Mouse (Mus musculus) kidney, embryonic 14.5 days (tissue): Measurements from ENCODE around the gene Slc7a5. TPM values are rescaled to one million over a fixed set of nuclear protein-coding genes. Genes with fewer than 3 reads are reported as not detected.
A peak's percentile ranks its signal among the peaks of the same experiment; 100 is the strongest.

Experiments used
- ATAC-seq: fragments of 200-750 bp; cut with Nextera tagmentation; 2 replicates; pipeline ENCODE4 v1.8.0; 2017; ENCODE audit warnings: moderate number of reproducible peaks, mild to moderate bottlenecking, moderate TSS enrichment, moderate library complexity; ENCODE audit not compliant: low FRiP score, low TSS enrichment
- H3K27ac ChIP-seq: fragments of 300-500 bp; sonication (generic); 2 replicates; pipeline ENCODE4 v1.5.1; 2014; ENCODE audit warnings: low read depth, mild to moderate bottlenecking, low read length, moderate library complexity, mixed read lengths
- H3K27me3 ChIP-seq: fragments of 300-500 bp; sonication (generic); 2 replicates; pipeline ENCODE4 v1.6.1; 2014; ENCODE audit warnings: mild to moderate bottlenecking, low read length; ENCODE audit not compliant: control insufficient read depth, insufficient read depth
- H3K36me3 ChIP-seq: fragments of 300-500 bp; sonication (generic); 2 replicates; pipeline ENCODE4 v1.6.1; 2014; ENCODE audit warnings: low read length, mixed read lengths; ENCODE audit not compliant: control insufficient read depth, insufficient read depth
- H3K4me1 ChIP-seq: fragments of 300-500 bp; sonication (generic); 2 replicates; pipeline ENCODE4 v1.6.1; 2014; ENCODE audit warnings: low read length, mixed read lengths; ENCODE audit not compliant: control insufficient read depth, insufficient read depth
- H3K4me2 ChIP-seq: fragments of 300-500 bp; sonication (generic); replicated peaks from 2 replicates; pipeline ENCODE4 v1.6.1; 2014; ENCODE audit warnings: low read depth, mild to moderate bottlenecking, low read length
- H3K4me3 ChIP-seq: fragments of 300-500 bp; sonication (generic); 2 replicates; pipeline ENCODE4 v1.5.1; 2014; ENCODE audit warnings: mild to moderate bottlenecking, low read length
- H3K9ac ChIP-seq: fragments of 300-500 bp; sonication (generic); 2 replicates; pipeline ENCODE4 v1.6.1; 2014; ENCODE audit warnings: low read depth, mild to moderate bottlenecking, low read length, moderate library complexity
- H3K9me3 ChIP-seq: fragments of 300-500 bp; sonication (generic); 2 replicates; pipeline ENCODE4 v1.6.1; 2016; ENCODE audit warnings: low read length; ENCODE audit not compliant: control insufficient read depth
- WGBS: fragments of 180-500 bp; shearing (Covaris S2); extraction: QIAGEN DNeasy Blood & Tissue Kit; methylation state at CpG from one replicate; pipeline ENCODE4 v1.1.7; 2014; 5-methylcytosine and 5-hydroxymethylcytosine counted together
- polyA plus RNA-seq: library from polyadenylated mRNA; unstranded; fragments of >200 nt; fragmentation: Nextera tagmentation; extraction: Ambion mirVana; gene quantifications from 2 replicates; pipeline ENCODE4 v1.2.1, GENCODE M21; 2014

Gene Slc7a5
- polyA plus RNA-seq, 1 experiment from 2014 or later: 25.9 TPM

DNA sequence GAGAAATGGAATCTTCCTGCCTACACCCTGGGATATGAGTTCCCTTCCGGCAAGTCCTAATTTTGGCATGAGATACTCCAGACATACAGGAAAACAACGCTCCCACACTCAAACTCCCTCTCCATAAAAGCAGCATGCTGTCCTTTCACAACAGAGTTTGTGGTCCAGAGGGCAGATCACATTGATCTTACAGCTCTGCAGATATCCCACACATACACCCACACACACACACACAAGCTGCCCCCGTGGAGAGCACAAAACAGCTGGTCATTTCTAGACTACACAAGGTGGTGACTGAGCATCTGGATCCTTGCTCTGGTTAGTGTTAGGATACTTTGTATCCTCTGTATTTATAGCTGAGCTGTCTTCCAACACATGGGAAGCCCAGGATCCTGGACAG is 32.4 kb downstream of the Slc7a5 start:
- Histone ChIP-seq H3K4me2 (no peak overlapping the region), H3K9ac (0 out of 2 replicates have a peak overlapping the region, but pooled peaks have one; percentile 7), H3K27ac (no peak overlapping the region), H3K36me3 (no peaks in the 10 kb centered on the region), H3K9me3 (no peaks in the 10 kb centered on the region), H3K4me3 (no peak overlapping the region), H3K27me3 (no peaks in the 10 kb centered on the region), H3K4me1 (peaks cover 18% of the 10 kb centered on the region)
- ATAC-seq: no peak
- 22% methylated on average over 3 of the region's 3 CpGs for WGBS

DNA sequence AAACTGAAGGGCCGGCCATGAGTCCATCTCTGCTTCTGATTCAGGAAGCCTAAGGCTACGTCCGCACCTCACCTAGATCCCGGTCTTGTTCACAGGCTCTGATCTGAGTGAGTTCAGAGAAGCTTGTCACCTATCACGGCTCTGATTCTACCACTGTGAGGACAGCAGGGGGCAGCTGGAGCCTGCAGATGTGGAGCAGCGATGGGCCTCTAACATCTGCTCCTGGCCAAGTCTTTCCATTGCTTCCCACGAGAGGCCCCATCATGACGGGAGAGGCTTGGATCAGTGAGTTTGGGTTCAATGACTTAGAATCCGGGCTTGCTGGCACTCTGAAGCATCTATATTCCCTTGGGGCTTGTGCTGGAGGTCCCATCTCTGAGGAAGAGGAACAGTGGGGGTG is 33.5 kb downstream of the Slc7a5 start:
- Histone ChIP-seq H3K27me3 (no peaks in the 10 kb centered on the region), H3K36me3 (no peaks in the 10 kb centered on the region), H3K4me1 (peaks cover 18% of the 10 kb centered on the region), H3K27ac (no peak overlapping the region), H3K9me3 (no peaks in the 10 kb centered on the region), H3K4me3 (no peak overlapping the region), H3K4me2 (no peak overlapping the region), H3K9ac (no peak overlapping the region)
- ATAC-seq: peak; percentile 66; the same call in 1 of the 2 replicates
- WGBS: 45% methylated on average over 9 of the region's 9 CpGs

DNA sequence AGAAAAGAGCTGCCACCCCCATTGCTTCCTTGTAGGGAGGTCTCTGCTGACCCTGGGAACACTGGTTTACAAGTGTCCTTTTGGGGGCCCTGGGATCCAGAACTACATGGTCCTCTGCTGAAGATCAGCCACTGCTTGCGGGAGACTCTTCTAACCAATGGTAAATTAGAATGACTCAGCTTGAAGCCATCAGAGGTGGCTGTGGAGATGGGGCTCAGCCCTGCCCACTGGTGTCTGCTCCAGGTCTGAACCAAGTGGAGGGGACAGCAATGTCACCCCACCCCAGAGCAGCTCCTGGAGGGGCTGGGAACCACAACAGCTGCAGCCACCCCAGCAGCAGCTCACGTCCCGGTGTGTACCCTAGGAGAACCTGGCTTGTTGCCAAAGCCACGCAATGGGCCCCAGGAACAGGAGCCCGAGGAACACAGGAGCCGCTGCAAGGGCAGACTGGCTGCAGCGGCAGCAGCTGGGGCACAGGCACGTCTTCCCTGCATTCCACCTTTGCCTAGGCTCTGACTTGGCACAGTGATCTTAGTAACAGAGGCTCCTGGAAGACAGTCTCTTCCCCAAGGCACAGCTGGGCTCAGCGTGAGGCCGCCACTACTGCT is 35.6 kb downstream of the Slc7a5 start:
- Histone ChIP-seq H3K4me3 (no peak overlapping the region), H3K9me3 (no peaks in the 10 kb centered on the region), H3K27ac (no peak overlapping the region), H3K36me3 (no peaks in the 10 kb centered on the region), H3K27me3 (no peaks in the 10 kb centered on the region), H3K9ac (peak overlapping the region; percentile 18; the same call in 1 of the 2 replicates), H3K4me1 (peaks cover 18% of the 10 kb centered on the region), H3K4me2 (no peak overlapping the region)
- ATAC-seq: no peak
- 26% methylated on average over 10 of the region's 10 CpGs for WGBS

DNA sequence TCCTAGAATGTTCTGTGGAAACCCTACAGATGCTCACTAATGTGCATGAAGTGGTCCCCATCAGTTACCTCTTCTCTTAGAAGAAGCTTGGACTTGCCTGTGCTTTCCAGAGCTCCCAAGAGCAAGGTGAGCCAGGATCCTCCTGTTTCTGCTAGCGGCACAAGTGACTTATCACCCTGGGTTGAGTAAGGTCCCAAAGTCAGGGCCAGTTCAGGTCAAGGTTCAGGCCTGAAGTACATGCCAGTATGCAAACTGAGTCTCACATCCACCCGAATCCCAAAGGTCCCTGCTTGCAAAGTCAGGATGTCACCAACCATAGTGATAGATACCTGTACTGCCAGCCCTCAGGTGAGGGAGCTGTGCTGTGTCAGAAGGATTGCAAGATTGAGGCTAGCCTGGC is 37.3 kb downstream of the Slc7a5 start:
- Histone ChIP-seq H3K36me3 (no peaks in the 10 kb centered on the region), H3K9ac (no peak overlapping the region), H3K9me3 (no peaks in the 10 kb centered on the region), H3K4me3 (no peak overlapping the region), H3K27ac (no peak overlapping the region), H3K27me3 (no peaks in the 10 kb centered on the region), H3K4me1 (peaks cover 11% of the 10 kb centered on the region), H3K4me2 (no peak overlapping the region)
- WGBS: 83% methylated on average over 2 of the region's 2 CpGs
- ATAC-seq: no peak

DNA sequence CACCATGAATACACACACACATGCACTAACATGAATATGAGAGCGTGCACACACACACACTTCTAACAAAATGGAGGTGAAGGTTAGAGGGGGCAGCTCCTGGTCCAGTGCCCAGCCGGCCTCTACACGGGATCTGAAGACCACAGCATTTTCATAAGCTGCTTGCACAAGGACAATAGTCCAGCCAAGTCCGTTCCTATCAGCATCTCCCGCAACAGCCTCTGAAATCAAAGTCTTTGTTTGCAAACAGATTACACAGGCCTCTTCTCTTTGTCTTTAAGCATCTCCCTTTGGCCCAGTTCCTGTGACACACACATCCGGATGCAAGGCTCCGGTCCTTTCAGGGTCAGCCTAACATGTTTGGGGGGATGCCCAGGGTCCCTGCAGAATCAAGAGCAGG is 38.6 kb downstream of the Slc7a5 start:
- 93% methylated on average over 7 of the region's 7 CpGs for WGBS

DNA sequence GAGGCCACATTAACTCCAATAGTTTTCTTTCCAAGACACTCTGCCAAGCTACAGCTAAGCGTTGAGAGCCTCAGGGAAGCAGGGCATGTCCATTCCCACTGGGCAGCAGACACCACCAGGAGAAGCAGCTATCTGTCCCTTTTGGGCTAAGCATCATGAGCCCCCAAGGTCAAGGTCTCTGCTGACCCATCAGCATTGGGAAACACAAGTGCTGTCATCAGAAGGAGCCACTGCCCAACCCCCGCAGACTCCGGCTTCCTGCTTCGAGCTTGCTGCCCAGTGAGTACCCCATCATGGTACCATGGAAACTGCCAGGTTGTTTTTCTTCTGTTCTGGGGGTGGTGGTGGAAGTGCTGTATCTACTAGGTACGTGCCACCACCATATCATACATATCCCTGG is 39.3 kb downstream of the Slc7a5 start:
- Histone ChIP-seq H3K9ac (no peak overlapping the region), H3K4me1 (no peaks in the 10 kb centered on the region), H3K4me2 (no peak overlapping the region), H3K36me3 (no peaks in the 10 kb centered on the region), H3K4me3 (no peak overlapping the region), H3K9me3 (no peaks in the 10 kb centered on the region), H3K27ac (no peak overlapping the region), H3K27me3 (no peaks in the 10 kb centered on the region)
- ATAC-seq: no peak
- 86% methylated on average over 5 of the region's 5 CpGs for WGBS

More for the DNA sequence above, 38.6 kb downstream of the Slc7a5 start:
- H3K27ac ChIP-seq: no peak overlapping the region
- no peaks in the 10 kb centered on the region for H3K36me3 ChIP-seq
- H3K9ac ChIP-seq: no peak overlapping the region
- no peaks in the 10 kb centered on the region for H3K9me3 ChIP-seq
- no peaks in the 10 kb centered on the region for H3K4me1 ChIP-seq
- no peaks in the 10 kb centered on the region for H3K27me3 ChIP-seq
- no peak for ATAC-seq
- H3K4me2 ChIP-seq: no peak overlapping the region
- no peak overlapping the region for H3K4me3 ChIP-seq

DNA sequence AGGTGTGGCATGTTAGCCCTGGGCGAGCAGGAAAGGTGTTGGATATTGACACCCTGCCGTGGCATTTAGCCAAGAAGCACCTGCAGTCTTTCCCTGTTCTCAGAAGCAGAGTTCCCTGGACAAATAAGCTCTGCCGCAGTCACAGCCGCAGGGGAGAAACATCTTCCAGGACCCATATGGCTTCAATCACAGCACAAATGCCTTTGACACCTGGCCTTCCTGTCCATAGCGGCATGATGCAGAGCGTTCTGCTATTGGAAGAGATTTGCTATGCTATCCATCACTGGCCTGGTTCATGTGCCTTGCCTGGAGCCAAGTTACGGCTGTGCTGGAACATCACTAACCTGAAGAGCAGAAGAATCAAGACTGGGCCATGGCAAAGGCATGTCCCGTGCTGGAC is 42.1 kb downstream of the Slc7a5 start:
- no peaks in the 10 kb centered on the region for H3K4me1 ChIP-seq
- 72% methylated on average over 8 of the region's 8 CpGs for WGBS
- no peak for ATAC-seq
- H3K27me3 ChIP-seq: no peaks in the 10 kb centered on the region
- H3K36me3 ChIP-seq: no peaks in the 10 kb centered on the region
- no peak overlapping the region for H3K27ac ChIP-seq
- H3K9me3 ChIP-seq: no peaks in the 10 kb centered on the region
- H3K4me2 ChIP-seq: no peak overlapping the region
- H3K9ac ChIP-seq: no peak overlapping the region
- H3K4me3 ChIP-seq: no peak overlapping the region

DNA sequence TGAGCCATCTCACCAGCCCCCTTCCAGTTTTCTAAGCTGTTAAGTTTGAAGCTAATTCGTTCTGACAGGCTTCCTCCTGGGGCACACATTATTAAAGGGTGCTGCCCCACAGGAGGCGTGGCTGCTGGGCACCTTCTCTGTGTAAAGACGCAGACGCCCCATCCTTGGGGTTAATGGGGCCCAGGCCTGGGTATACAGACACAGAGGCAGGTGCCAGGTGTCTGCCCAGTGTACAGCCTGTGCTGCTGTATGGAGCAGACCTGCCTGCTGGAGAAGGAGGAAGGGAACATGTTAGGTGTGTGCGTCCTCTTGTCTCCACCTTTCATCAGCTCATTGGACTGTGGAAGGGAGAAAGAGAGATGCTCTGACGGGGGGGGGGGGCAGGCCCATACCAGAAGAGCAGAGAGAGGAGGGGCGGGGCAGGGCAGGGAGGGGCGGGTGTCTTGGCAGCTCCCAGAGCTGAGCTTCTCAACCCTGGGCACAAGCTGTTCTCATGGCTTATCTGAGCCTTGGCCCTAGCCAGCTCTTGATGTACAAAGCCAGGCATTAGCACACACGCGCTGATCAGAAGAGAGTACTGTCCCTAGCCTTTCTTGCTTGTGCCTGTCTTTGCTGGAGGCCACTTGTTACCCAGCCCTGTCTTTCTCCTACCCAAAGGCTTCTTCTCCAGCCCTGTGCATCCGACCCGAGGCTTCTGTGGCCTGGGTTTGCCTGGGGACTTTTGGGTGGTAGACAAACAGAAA is 45.5 kb downstream of the Slc7a5 start:
- Histone ChIP-seq H3K27ac (no peak overlapping the region), H3K27me3 (no peaks in the 10 kb centered on the region), H3K4me2 (no peak overlapping the region), H3K9me3 (no peaks in the 10 kb centered on the region), H3K4me3 (no peak overlapping the region), H3K9ac (no peak overlapping the region), H3K4me1 (no peaks in the 10 kb centered on the region), H3K36me3 (no peaks in the 10 kb centered on the region)
- ATAC-seq: no peak
- 70% methylated on average over 9 of the region's 12 CpGs for WGBS

DNA sequence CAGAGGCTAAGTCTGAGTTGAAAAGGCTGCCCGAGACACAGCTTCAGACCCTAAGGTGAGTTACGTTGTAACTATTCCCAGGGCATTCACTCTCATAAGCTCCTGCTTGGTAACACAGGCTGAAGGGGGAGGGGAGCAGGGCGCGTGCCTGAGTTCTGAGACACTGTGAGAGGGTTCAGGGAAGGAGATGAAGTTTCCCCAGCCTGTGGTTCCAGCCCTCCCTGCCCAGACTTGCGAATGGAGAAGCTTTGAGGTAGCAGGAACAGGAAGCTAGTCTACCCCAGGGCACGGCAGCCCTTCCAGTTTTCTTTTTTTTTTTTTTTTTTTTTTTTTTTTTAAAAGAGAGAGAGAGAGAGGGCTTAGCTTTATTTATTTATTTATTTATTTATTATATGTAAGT is 46.2 kb downstream of the Slc7a5 start:
- Histone ChIP-seq H3K9ac (no peak overlapping the region), H3K27ac (no peak overlapping the region), H3K36me3 (no peaks in the 10 kb centered on the region), H3K9me3 (no peaks in the 10 kb centered on the region), H3K4me2 (no peak overlapping the region), H3K4me1 (no peaks in the 10 kb centered on the region), H3K27me3 (no peaks in the 10 kb centered on the region), H3K4me3 (no peak overlapping the region)
- WGBS: 44% methylated on average over 6 of the region's 6 CpGs
- no peak for ATAC-seq
